Mouse (Mus musculus) cerebellum, postnatal 25 days (tissue): ENCODE data around the gene Gal3st1.
"Not testable (repeated sequence)": the region's sequence is repeated elsewhere in the genome, so short reads cannot be mapped to it uniquely, and the experiment has no call there.

Source experiments
- DNase-seq, 2 experiments: peaks; one replicate each; pipeline ENCODE4 v3.0.0; 2021; ENCODE audit warnings: mixed read lengths in 2 of 2

The Gal3st1 gene

GRCm38 (mm10) chr11:3983863-3984745 lies 668 bp downstream of the Gal3st1 start:
- DNase-seq, result no peak

GRCm38 (mm10) chr11:3989748-3990147 lies 6.3 kb downstream of the Gal3st1 start:
- no peak for DNase-seq

DNA sequence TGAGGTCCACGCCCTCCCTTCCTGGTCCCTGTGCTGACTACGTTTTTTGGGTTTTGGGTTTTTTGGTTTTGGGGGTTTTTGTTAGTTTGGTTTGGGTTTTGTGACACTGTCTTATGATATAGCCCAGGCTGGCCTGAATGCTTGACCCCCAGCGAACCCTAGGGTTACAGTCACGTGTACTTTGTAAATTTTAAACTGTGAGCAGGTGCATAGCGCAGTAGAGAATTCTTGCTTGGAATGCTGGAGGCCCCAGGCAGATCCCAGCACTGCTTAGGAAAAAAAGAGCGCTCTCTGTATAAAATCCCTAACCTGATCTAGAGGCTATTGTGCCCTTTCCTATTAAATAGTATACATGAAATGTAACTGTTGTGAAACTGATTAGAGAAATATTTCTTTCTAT lies 9.7 kb downstream of the Gal3st1 start:
- DNase-seq, result no peak

DNA sequence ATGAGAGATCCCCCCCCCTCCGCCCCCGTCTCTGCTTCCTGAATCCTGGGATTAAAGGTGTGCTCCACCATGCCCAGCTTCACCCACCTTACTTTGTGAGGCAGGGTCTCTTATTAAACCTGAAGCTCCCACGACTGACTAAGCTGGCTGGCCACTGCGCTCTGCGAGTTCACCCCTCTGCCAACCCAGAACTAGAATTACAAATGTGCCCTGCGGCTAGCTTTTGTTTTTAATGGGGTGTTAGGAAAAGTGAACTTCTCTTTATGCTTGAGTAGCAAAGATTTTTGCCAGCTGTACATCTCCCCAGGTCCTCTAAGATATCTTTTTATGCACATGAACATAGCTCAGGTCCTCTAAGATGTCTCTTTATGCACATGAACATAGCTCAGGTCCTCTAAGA lies 10.5 kb downstream of the Gal3st1 start:
- no peak for DNase-seq

GRCm38 (mm10) chr11:3995511-3995910 lies 12.1 kb downstream of the Gal3st1 start:
- no peak for DNase-seq

DNA sequence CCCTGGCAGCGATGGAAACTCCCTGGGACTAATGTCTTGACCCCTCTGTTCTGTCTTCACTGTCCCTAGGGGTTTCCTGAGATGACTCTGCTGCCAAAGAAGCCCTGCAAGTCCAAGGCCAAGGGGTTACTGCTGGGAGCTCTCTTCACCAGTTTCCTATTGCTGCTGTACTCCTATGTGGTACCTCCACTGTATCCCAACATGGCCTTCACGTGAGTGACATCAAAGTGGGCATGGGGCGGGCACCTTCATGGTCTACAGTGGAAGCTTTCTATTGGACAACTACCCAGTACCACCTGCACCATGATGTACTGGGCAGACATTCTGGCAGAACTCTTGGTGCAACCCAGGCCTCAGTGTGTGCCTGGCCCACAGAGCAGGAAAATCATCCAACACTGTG lies 13.4 kb downstream of the Gal3st1 start:
- no peak for DNase-seq

DNA sequence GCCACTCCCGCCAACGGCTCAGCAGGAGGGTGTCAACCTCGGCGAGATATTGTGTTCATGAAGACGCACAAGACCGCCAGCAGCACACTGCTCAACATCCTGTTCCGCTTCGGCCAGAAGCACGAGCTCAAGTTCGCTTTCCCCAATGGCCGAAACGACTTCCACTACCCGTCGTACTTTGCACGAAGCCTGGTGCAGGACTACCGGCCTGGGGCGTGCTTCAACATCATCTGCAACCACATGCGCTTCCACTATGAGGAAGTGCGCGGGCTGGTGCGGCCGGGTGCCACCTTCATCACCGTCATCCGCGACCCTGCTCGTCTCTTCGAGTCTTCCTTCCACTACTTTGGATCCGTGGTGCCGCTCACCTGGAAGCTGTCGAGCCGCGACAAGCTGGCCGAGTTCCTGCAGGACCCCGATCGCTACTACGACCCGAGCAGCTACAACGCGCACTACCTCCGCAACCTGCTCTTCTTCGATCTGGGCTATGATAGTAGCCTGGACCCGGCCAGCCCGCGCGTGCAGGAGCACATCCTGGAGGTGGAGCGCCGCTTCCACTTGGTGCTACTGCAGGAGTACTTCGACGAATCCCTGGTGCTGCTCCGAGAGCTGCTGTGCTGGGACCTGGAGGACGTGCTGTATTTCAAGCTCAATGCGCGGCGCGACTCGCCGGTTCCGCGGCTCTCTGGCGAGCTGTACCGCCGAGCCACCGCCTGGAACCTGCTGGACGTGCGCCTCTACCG lies 14.7 kb downstream of the Gal3st1 start:
- DNase-seq, result no peak

DNA sequence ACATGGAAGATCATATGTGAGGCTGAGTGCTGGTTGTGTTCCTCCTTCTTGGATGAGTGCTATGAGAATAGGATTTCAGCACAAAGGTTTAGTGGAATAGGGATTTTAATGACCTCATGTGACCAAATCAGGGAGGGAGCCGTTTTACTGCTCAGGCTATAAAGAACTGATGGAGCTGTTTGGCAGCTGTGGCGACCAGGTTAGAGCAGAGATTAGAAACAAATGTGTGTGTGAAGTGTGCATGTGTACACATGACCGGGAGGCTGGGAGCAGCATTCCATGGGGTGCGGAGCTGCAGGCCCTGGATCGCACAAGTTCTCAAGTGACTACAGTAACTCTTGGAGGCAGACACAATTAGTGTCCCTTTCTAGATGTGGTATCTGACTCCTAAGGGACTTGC lies 16.1 kb downstream of the Gal3st1 start:
- no peak for DNase-seq

DNA sequence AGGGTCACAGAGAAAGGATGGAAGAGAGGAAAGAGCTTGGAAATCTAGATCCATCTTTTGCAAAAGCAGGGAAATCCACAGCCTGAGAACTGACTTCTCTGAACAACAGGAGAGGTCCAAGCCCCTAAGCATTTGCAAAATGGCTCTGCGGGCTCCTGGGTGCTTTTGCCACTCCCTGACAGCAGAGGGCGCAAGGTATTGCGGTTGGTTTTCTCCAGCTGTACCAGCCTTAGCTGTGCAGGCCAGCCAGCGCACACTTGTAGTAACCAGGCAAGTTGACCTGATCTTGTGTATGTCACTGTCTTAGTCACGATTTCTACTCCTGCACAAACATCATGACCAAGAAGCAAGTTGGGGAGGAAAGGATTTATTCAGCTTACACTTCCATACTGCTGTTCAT lies 18.2 kb downstream of the Gal3st1 start:
- DNase-seq, result peak; percentile 59 to 72

GRCm38 (mm10) chr11:4005220-4005805 lies 21.9 kb downstream of the Gal3st1 start:
- no peak for DNase-seq

DNA sequence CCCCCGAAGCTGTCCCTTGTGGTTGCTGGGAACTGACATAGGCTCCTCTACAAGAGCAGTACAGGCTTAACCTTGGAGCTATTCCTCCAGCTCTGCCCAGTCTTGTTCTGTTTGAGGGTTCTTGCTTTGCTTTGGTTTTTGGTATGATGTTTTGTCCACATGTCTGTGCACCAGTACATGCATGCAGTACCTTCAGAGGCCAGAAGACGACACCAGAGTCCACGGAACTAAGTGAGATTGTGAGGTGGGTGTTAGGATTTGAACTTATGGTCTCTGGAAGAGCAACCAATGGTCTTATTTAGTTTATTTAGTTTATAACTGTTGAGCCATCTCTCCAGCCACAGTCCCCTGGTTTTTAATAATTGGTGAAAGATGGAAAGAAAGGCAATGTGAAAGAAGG lies 23.0 kb downstream of the Gal3st1 start:
- DNase-seq, result no peak

- DNase-seq, result no peak
Observed at GRCm38 (mm10) chr11:4012616-4013015, 29.2 kb downstream of the Gal3st1 start.

DNA sequence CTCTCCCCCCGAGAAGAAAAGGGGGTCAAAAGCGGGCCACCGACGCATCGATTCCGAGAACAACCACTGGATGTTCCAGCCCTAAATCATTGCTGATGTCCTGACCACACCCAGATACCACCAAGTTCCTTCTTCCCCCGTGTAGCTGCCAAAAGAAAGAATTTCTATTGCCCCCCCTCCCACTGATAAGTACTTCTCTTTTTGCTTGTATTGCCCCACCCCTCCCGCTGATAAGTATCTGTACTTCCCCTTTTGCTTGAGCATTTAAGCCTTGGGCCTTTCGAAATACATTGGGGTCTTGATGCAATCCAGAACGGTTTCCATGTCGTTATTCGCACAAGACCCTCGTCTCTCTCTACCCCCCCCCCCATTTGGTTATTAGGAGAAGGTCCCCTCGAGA lies 32.4 kb downstream of the Gal3st1 start:
- not testable (repeated sequence) for DNase-seq

- DNase-seq, result not testable (repeated sequence)
Observed at GRCm38 (mm10) chr11:4022111-4022510, 38.7 kb downstream of the Gal3st1 start.

- no peak for DNase-seq
Observed at GRCm38 (mm10) chr11:4023321-4023720, 39.9 kb downstream of the Gal3st1 start.

DNA sequence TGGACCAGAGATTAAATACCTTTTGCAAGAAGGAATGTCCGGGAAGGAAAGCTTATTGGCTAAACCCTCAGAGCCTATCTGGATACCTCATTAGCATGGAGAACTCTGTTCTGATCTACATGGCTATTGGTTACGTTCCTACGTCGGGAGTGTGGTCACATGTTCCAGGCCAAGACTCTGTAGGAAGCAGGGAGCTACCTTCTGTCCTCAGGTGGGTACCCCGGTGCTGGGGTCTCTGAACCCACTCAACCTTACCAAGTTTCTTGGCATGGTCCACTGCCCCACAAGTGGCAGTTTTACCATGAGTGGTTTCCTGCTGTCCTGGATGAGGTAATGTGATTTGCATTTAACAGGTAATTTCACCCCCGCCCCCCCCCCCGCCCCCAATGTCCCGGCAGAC lies 43.6 kb downstream of the Gal3st1 start:
- DNase-seq, result no peak

DNA sequence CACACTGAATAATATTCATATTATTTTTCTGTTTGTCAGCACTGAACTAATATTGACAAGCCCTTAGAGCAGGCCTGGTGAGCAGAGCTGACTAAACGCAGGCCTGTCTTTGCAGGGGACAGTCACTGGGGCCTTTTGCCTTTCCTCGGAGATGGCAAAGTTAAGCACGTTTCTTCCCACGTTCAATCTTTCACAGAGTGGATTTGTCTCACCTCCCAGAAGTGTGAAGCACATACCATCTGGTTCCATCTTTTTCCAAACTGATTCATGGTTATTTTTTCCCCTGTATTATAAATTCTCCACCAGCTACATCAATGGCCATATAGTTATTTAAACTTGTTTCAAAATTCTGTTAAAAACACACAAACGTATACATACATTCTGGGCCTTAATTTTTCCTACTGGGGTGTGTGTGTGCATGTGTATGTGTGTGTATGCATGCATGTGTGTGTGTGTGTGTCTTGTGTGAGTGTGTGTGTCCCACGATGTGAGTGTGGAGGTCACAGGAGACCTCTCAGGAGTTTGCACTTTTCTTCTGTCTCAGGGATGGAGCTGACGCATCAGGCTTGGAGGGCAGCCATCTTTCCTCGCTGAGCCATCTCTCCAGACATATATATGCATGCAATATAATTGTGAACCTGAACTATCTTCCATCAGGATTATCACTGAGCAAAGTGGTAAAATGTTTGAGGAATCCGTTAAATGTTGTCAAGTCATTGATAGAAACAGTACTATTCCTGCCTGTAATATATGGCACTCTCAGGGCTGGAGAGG lies 44.3 kb downstream of the Gal3st1 start:
- no peak for DNase-seq

GRCm38 (mm10) chr11:4029343-4029742 lies 45.9 kb downstream of the Gal3st1 start:
- no peak for DNase-seq

- DNase-seq, result no peak
Observed at GRCm38 (mm10) chr11:4031126-4031941, 47.9 kb downstream of the Gal3st1 start, which contains the start of gene Sec14l4. Gene Sec14l4 (plus strand): TSS chr11:4031462.

DNA sequence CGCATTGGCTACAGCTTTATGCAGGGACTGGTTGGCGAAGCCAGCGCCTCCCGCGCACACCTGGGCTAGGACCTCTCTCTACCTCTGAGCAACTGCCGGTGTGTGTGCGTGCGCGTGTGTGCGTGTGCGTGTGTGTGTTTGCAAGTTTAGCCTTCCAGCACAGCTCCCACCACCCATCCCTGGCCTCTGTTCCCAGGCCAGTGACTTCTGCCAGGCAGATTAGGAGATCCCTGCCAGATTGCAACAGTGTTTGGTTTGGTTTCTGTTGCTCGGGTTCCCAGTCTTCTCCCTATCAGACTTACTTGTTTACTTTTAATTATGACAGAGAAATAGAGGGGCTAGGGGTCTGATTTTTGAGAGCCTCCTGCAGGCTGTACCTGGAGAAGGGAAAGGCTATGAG lies 48.5 kb downstream of the Gal3st1 start:
- no peak for DNase-seq

DNA sequence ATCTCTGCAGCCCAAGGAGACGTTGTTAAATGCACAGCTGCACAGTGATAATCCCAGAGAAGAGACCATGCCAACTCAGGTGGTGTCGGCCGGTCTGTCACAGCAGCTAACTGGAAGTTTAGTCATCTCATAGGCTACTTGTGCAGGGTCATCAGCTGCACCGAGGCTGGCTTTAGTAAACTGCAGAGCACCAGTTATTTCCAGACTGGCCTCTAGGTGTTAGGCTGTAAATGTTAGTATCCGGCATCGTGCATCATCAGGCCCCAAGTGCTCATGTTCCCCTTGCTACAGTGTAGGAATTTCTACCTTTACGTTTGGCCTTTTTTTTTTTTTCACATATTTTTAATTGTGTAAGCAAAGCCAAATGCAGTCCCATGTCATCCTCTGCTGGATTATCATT lies 50.0 kb downstream of the Gal3st1 start:
- no peak for DNase-seq

DNA sequence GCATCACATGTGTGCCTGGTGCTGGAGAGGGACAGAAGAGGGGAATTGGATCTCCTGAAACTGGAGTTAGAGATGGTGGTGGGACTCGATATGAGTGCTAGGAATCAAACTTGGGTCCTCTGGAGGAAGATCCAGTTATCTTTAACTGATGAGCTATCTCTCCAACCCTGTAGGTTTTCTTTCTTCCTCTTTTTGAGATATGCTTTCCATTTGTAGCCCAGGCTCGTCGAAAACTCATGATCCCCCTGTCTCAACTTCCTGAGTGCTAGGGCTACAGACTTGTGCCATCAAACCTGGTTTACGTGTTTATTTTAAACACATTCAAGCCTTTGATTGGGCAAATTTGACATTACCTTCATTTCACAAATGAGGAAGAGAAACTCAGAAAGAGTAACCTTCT lies 50.7 kb downstream of the Gal3st1 start:
- no peak for DNase-seq
